Mouse (Mus musculus) megakaryocyte, adult 5-6 weeks (primary cell): Measurements from ENCODE around the gene Tspan18. TPM values are rescaled to one million over a fixed set of nuclear protein-coding genes. Genes with fewer than 3 reads are reported as not detected.

Experiments
- ATAC-seq: 2 replicates; pipeline ENCODE4 v1.8.0; 2016; ENCODE audit warnings: mild to moderate bottlenecking, inconsistent platforms; ENCODE audit not compliant: poor library complexity, severe bottlenecking
- total RNA-seq, 2 experiments: library from RNA; stranded (forward) in 1 of 2; stranded (reverse) in 1 of 2; fragments of 153-499, 151-499 nt in 1 of 2; fragments of 221-1000, 200-1000 nt in 1 of 2; gene quantifications; 2 replicates each; pipeline versions ENCODE4 v1.2.3 to v1.2.4; 2015 to 2017

Gene Tspan18
- total RNA-seq, 2 experiments from 2014 or later = 0.20 TPM; not detected in 1

DNA sequence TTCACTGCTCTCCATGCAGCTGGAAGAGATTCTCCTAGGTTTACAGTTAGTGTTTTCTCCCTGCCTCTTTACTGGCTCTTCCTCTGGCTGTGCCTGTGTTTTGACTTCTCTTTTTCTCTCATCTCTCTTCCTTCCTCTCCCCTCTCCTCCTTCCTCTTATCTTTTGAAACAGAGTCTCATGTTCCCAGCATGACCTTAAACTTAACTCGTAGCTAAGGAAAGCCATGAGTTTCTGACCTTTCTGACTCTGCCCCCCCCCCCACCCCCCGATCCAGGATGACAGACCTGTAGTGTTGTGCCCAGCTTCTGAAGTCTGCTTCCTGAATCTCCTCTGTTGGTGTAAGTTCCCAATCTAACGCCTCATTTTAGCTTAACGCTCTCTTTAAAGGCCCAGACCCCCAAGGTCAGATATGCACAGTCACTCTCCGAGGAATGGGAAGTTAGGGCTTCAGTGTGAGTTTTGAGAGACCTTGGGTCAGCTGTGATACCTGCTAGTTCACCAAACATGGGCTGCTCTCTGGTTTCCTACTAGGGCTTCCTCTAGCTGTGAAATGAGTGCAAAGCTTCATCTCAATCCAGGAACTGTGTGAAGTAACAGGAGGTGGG lies 11.5 kb upstream of the Tspan18 start:
- peak; percentile 30; the same call in 1 of the 2 replicates for ATAC-seq

DNA sequence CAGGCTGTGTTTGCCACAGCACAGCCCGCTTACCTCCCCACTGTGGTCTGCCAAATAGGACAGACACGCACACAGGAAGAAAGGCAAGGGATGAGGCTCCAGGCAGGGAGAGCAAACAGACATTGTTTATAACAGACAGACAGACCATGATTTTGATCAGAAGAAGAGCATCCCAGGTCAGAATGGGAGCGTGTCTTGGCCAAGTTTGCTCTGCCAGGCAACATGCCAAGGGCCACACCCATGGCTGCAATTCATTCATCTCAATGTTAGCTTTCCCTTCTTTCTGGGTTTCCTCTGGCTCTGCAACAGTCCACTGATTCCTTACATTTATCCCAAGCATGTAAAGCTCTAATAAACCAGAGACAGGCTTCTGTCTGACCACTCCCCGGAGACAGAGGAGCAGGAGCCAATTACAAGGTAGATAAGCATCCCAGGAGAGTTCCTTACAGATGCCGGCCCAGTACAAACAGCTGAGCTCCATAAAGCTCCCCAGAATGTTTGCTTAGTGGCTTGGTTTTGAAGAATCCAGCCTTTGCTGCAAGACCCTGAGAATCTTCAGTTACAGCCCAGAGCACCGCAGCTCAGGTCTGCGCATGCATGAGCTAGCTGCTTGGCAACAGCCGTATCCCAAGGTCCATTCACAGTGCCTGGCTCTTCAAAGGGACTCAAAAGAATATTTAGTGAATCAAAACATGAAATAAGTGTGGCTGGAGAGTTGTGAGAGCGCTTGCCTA lies 5.2 kb upstream of the Tspan18 start:
- ATAC-seq = no peak

DNA sequence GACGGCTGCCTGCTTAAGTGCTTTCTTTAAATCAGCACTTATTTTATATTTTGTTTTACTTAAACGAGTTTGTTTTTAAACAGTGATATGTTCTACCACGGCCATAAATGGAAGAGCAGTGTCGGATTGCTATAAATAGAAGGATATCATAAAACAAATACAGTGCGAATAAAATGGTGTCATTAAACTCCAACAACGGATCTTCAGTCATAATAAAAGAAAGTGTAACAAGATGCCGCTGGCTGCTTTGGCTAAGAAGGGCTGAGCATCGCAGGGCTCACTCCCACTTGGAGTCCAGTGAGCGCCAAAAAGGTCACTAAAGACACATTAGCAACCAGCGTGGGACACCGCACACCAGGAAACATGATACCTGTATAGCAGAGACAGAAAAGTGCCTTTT lies 1.7 kb upstream of the Tspan18 start:
- ATAC-seq = no peak

DNA sequence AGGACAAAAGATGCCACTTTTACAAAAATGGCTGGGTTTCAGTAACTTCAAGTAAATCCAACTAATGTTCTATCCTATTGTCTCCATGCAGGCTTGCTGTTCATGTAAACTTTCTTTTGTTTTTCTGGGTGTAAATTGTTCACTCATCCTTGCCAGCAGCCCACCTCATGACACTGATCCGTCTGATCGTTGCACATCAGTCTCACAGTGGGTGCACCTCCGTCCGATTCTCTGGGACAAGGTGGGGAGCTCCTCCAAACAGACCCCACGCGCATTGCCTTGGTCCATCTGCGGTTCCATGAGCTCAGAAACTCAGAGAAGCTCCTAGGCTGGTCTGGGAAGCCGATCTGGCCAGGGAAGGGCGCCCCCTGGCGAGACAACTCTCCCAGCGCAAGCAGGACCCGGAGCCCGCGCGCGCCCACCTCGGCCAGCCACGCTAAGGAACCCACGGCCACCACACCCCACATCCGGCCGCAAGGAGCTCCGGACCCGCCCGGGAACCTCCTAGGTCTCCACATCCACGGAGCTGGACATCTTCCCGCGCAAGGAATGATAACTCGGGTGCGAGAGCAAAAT lies 976 bp downstream of the Tspan18 start:
- peak; percentile 61 for ATAC-seq

DNA sequence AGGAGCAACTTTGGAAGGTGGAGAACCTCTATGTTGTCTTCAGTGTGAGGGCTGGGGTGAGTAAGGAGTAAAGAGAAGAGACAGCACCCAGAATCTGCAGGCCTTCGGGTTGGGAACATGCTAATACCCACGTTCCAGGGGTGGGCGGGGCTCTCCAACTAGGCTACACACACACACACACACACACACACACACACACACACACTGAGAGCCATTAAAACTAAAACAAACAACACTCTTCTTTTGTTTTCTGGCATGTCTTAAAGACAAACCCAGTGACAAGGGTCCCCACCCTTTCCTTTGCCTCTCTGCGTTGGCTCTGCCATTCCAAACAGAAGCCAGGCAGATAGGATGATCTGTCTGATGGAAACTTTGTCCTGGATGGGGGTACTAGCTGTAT lies 2.0 kb downstream of the Tspan18 start:
- ATAC-seq = no peak

DNA sequence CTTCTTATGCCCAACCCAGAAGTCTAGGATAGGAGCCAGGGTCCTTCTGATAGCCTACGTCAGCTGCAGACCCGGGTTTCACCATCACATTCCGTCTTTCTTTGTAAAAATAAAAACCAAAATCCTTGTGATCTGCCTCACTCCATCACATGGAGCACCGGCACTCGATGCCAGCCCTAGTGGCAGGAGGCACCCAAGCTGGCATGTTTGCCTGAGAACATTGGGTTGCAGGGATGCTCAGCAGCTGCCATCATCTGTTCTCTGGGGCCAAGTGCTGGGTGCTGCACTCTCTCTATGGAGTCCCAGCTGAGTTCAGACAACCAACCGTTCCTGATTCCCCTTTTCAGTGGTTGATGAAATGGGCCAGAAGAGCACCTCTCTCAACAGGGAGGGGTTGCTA lies 3.2 kb downstream of the Tspan18 start:
- ATAC-seq = no peak

DNA sequence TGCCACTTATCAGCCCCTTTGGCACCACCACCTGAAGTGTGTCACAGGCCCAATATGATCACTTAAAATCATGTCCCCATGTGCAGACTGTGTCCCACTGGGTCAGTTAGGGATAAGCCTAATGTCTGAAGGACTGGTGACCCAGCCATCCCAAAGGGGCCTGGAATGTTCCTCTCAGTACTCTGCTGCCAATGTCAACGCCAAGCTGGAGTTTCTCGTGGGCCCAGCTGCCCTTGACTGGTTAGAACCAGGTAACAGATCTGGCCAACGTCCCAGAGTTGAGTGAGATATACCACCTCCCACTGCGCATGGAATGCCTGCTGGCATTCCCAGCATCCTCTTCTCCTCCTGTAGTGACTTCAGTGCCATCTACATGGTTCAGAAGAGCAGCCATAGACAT lies 5.2 kb downstream of the Tspan18 start:
- no peak for ATAC-seq

DNA sequence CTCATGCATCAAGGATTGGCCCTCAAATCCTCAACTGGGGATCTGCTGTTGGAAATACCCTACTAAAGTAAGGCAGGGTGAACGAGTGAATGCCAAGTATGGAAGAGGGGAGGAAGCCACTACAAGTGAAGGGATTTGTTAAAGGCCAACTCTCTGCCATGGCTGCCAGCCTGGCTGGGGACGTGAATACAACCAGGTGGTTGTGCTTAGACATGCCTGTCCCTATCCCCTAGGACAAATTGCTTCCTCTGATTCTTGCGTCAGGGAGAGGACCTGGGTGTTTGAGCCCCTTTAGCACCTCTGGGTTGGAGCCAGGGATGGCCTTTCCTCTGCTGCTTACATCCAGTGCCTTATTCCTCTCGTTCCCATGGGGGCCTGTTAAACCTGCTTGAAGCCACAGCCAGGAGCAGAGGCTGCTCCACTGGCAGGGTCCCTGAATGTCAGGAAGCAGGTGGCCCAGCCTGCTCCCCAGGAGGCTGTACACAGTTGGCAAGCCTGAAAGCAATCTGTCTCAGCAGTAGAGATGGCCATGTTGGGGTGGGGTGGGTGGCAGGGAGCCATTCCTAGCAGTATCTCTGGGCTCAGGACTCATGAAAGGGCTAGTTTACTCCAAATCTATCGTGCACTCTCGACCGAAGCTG lies 6.3 kb downstream of the Tspan18 start:
- no peak for ATAC-seq

DNA sequence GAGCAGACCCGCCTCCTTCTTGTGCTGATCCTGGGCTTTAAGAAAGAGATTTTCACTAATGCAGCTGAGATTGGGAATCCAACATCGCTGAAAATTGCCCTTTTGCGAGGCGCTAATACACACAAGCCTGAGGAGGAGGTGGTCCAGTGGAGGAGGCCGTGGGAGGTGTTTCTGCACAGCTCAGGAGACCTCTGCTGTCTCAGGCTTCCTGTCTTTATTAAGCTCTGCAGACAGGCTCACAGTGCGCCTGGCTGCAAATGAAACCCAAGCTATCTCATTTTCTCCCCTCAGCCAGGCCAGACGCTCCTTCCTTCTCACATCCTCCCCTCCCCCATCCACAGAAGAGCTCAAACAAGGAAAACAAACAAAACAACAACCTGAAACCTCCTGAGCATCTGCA lies 9.6 kb downstream of the Tspan18 start:
- ATAC-seq = no peak

DNA sequence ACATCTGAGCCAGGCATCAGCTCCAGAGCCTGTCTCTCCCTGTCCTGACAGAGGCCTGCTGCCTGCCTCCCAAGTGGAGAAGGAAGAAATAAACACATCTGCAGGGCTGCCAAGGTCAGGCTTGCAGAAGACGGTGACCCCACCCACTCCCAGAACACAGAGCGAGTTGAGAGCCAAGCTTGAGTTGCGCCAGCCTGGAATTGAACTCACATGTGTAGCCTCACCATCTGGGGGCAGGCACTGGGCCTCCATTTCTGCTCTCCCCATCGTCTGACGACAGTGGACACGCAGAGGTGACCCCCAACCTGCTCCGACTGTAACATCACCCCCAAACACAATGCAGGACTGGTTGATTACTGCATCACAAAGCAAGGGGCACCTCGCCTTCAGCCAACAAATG lies 12.4 kb downstream of the Tspan18 start:
- ATAC-seq = no peak

DNA sequence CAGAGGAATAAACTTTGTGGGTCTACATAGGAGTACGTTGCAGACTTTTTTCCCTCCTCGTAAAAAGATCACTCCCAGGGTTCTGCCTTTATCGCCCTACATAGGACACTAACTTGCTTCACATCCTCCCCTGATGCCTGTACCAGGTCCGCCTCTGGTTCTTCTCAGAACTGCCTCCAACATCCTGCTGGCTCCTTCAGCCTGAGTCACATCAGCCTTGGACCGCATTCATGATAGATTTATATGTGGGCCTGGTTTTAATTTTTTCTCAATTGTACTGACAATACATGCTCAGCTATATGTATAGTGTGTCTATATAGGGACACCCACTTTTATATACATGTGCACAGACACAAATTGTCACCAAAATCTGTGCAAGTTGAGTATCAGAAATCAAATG lies 14.0 kb downstream of the Tspan18 start:
- no peak for ATAC-seq

DNA sequence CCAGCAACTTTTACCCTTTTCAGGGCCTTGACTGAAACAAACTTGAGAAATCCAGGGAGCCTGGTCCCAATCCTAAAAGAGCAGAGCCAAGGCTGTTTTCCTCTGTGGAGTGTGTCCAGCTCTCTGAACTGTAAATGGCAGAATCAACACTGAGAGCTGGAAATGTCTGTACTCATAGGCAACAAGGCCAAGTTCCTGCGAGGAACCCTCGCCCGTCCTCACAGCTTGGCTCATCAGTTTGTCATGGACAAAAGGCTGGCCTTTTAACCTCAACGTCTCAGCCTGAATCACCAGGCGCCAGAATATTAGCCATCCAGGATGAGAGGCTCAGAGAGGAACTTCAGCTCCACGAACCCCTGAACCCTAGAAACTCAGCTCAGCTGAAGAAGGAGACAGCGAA lies 14.7 kb downstream of the Tspan18 start:
- no peak for ATAC-seq

DNA sequence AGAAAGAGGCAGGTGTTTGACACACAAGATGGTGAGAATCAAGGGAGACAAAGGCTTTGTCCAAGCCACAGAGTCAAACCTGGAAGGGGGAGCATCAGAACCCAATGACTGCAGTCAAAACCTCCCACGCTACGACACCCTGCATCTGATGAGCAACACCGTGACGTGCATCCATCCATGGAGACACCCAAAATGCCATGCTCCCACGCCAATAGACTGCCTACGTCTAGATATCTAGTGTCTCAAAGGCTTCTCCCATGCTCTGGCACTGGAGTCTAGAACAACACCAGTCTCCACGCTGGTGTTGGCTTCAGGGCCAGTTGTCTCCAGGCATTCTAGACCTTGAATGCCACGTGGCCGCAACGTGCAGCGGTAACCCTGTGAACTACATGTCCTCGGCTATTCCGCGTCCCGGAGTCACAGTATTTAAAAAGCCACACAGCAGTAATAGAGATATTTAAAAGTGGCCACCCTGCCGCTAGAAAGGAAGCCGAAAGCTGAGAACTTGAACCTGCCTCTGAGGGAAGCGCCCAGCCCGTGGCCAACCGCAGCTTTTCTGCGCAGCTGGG lies 15.4 kb downstream of the Tspan18 start:
- ATAC-seq = no peak

DNA sequence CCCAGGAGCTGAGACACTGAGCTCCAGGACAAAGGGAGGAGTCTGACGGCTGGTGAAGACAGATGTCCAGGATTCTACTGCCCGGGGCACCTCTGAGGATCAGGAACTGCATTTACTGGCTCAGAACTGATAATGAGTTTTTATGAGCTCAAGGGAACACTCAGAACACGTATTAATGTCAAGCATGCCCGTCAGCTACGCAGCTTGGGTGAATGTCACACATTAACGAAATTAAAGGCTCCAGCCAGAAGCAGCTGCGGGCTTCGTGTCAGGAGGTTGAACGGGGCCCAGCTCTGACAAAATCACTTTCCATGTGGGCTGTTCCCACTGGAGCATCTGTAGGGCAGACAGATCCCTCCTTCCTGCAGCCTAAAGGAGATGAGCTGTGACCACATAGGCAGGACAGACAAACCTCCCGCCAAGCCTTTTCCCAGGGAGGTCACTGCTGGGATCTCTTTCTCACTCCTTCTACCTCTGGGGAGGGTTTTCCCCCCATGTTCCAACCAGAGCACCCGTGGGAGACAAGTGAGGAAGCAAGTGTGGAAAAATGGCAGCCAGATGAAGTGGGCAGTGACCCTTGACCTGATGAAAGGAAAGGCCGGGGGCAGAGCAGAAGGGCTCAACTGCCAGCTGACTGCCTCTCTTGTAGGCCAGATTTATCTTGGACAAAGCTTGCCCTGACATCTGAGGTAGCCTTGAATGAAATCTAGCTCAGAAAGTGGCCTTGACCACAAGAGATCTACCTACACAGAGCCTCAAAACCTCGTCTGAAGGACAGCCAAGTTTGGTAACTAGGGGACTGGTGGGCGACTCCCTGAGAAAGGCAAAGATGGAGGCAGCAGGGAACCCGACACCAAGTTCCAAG lies 20.3 kb downstream of the Tspan18 start:
- no peak for ATAC-seq

DNA sequence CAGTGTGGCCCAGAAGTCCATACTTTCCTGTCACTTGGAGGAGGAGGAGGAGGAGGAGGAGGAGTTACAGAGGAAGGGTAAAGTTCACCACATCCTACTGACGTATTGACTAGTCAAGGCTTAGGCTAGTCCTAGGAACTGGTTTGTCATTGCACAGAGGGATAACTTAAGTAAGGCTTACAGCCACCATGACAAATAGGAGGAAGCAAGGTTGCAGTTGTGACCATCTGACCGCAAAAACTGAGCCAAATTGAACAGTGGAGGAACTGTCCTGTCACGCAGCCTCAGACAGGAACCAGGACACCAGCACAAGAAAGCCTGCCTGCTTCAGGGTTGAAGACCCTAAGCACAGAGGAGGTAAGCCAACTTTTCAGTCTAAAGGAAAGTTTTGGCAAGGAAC lies 21.8 kb downstream of the Tspan18 start:
- ATAC-seq = no peak

DNA sequence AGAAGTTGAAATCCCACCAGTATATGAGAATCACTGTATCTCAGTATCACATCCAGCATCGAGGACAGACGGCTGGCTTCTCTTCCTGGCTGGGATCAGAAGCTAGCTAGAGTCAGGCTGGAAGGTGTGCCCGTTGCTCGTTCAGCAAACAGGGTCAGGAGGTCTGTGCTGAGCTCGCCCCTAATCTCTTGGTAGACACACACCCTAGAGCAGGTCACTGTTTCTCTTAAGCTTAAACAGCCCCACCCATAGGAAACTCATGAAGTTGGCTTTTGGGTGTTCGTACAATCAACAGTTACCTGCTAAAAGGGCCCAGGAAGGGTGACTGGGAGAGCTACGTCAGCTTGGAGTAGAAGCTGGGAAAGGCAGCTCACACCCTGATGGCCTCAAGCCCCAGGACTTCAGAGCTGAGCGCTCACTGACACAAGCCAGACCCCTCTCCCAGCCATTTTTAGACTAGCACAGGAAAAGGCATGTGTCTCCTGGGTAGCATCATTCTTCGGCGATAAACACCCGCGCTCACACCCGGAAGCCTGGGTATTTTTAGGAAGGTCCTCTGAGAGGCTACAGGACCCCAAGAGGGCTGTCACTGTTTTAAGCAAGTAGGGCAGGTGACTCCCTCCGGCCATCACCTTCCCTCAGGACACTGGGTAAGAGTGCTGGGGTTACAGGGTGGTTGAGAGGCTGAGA lies 24.4 kb downstream of the Tspan18 start:
- no peak for ATAC-seq

DNA sequence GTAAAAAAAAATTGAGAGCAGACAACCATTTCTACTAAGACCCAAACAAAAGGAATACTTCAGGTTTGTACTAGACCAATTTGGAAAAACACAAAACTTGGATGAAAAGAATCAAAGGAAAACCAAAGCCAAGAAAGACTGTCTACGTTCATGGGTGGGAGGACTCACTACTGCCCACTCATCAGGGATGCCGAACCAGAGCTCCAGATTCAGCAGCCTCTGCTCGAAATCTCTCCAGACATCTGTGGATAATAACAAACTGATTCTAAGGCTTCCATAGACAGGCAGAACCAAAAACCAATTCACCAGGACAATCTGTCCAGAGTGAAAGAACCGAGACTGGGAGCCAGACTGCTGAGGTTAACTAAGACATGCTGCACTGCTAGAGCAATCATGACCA lies 27.4 kb downstream of the Tspan18 start:
- ATAC-seq = no peak

DNA sequence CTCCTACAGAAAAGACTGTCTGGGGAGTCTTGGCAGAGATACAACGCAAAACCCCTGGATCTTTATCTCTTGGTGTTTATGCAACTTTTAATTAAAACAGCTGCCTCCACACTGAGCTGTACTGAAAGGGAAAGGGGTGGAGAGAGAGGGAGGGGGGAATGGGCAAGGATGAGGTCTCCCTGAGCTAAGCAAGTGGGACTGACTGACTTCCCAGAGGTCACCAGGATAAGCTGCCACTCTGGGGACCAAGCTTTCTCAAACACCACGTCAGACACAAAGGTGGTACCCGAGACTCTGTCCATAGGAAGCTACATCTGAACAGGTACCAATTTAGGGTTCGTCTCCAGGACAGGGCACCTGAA lies 30.1 kb downstream of the Tspan18 start:
- no peak for ATAC-seq

DNA sequence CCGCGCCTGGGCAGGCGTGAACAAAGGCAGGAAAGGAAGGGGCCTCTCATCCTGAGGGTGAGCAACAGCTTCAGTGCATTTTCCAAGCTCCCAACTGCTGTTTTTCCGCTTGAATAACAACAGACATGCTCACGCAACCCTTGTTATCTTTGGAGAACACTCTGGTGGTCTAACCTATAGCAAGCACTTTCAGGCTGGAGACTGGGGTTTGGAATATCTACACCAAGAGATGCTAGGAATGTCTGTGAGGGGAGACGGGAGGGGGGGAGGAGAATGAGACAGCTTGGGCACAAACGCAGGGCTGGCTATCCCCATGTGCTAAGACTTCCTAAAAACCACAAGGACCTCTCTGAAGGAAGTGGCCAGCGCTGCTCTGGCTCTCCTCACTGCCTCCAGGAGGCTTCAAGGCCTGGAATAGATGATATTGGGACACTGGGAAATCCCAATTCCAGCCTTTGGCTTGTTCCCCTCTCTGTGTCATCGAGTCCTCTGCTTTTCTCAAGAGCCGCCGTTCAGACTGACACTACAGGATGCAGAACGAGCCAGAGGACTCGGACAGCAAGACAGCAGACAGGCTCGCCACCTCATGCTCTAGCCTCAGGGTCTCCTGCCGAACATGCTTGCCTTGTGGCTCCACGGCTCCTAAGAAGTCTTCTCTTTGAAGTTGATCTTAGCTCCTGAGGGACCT lies 30.6 kb downstream of the Tspan18 start:
- no peak for ATAC-seq

DNA sequence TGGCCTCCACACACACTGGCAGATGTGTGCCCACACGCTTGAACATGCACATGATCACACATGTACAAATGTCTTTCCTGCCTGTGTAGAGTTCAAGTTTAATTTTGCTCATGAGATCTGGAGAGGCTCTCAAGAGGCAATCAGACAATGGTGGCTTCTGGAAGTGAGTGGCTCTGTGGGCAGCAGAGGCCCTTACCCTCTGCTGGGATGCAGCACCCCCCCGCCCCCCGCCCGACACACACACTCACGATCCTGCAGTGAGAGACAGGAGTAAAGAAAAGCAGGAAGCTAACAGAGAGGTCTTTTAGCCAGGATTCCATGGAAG lies 31.1 kb downstream of the Tspan18 start:
- no peak for ATAC-seq
